Mouse (Mus musculus) right cerebral cortex, postnatal 25 days (tissue): ENCODE data around the gene Ino80e.
A peak's percentile ranks its signal among the peaks of the same experiment; 100 is the strongest.
"Not testable (repeated sequence)": the region's sequence is repeated elsewhere in the genome, so short reads cannot be mapped to it uniquely, and the experiment has no call there.

ENCODE experiments used
- DNase-seq: peaks from one replicate; pipeline ENCODE4 v3.0.0; 2022

Gene Ino80e

DNA sequence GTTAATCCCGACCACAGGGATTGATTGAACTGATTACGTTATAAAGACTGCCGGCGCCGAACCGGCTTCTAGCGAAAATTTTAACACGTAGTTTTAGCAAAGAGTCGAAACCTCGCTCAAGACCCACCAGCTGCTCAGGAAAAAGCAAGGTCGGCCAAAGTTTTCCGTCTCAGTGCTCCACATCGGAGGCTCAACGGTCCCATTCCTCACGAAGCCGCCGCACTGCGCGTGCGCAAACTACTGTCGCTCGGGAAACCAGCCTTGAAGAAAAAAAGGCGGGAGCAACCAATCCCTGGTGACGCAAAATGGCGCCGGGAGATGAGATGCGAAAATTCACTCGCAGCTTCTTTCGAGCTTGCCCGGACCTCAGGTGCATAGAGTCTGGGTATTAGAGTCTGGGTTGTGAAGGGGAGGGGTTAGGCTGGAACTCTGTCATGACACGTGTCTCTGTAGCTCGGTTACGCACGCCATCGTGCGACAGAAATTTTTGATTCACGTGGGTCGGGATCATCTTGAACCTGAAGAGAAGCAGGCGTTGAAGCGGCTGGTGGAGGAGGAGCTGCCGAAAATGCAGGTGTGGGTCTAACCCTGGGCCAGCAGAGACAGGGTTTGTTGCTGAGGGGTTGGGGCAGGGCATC lies at the start of gene Ino80e:
TSS of gene Ino80e (minus strand) at position 231 of the 638 bp plus-strand sequence.
- peak; percentile 92 for DNase-seq

DNA sequence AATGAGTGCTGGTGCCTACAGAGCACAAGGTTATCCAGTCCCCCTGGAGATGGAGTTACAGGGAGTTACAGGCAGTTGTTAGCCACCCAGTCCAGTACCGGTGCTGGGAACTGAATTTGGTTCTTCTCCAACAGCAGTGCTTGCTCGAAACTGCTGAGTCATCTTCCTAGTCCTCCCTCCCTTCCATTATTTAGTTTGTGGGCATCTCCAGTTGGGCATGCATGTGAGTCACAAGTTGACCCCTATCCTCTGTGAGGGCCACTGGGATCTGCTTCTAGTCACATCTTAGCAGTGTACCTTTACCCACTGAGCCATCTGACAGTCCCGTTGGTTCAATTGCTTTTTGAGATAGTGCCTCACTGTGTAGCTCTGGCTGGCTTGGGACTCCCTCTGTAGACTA lies 43.4 kb upstream of the Ino80e start:
- no peak for DNase-seq

DNA sequence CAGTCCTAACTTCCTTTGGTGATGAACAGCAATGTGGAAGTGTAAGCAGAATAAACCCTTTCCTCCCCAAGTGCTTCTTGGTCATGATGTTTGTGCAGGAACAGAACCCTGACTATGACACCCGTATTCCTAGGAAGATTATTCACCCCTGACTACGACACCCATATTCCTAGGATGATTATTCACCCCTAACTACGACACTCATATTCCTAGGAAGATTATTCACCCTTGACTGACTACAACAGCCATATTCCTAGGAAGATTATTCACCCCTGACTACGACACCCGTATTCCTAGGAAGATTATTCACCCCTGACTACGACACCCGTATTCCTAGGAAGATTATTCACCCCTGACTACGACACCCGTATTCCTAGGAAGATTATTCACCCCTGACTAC lies 37.6 kb upstream of the Ino80e start:
- DNase-seq: not testable (repeated sequence)

DNA sequence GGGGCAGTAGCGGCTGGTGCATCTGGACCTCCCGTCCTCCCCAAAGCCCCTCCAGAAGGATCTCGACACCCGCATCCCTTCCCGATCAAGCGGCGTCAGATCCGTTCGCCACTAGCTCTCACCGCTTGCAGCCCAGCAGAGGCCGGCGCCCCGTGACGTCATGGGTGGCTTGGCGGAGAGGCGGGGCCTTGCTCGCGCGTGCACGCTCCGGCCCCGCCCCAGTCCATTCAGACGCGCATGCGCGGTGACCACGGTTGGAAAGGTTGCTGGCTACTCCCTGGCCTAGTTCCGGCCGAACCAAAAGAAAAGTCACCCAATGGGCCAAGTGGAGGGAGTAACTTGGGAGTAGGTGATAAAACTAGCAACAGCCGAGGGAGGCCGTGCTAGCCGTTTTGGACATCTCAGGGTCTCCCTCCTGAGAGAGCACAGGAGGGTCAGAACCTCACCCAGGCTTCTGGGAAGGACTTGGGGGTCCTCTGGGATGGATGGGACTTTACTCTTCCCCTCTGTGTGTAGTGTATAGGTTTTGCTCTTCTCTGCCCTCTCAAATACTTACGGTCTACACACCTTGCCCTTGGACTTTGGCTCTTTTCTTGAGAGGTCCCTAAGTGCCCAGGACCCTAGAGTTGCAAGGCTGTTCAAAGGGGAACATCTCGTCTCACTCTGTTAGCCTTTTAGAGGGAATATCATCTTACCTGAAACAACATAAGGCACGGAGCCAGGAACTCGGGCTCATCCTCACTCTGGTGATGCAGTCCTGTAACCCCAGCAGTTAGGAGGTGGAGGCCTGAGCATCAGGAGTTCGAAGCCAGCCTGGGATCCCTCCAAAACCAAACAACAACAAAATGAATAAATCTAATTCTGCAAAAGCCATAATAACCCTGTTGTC lies 36.2 kb upstream of the Ino80e start:
- DNase-seq: peak; percentile 93

DNA sequence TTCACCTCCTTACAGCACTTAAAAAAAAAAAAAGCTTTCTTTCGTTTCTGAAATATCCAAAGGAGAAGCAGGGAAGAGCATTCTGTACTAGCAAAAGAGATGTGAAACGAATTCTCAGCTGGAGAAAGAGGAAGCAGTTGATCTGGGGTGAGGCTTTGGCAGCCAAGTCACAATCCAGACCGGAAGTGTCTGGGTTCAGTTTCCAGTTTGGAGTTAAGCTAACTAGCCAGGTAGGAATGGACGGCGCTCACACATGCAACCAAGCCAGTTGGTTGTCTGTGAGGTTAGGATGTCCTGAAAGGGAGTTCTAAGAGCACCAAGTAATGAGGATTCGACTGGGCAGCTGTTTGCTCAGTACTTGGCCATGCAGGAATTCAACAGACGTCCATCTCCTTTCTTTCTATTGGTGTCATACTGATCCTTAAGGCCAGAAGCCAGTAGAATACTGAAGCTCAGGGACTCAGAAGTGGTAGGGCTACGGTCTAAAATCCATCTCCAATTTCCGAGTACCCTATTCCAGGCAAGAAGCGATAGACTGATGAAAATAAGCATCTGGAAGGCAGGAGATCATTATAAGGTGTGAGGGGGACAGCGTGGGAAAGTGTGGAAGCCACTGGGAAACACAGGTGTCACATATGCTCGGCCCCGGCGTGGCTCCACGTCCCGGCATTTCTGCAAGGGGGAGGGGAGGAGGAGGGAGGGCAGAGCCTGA lies 35.4 kb upstream of the Ino80e start:
- peak; percentile 19 for DNase-seq

DNA sequence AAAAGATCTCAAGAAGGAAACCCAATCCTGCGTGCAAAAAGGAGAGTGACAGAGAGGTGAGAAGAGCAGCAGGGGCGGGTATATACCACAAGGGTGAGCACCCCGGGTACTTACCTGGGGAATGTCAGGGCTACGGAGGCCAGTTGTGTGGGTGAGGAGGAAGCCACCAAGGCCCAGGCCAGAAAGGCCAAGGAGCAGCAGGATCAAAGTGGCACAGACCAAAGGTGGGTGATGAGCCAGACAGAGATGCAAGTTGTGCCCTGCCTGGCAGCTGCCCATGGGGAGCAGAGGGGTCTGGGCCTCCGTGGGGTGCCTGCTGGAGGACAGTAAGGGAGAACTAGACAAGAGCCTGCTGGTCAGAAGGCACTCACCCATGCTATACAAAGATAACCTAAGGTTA lies 34.7 kb upstream of the Ino80e start:
- no peak for DNase-seq

DNA sequence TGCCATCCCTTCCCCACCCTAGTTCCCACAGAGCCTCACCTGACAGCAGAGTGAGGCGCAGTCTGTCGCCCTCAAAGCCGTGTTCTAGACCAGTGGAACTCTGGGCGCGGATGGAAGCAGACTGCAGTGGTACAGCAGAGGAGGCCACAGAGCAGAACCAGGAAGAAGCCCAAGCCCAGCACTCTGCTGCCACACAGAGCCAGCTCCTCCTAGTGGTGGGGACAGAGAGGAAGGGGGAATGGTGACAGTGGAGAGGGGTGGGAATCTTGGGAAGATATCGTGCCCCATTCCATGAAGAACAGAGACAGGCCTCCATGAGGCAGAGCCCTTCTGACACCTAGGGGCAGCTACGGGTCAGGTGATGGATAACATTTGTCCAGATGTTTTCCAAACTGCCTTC lies 26.7 kb upstream of the Ino80e start:
- DNase-seq: no peak

DNA sequence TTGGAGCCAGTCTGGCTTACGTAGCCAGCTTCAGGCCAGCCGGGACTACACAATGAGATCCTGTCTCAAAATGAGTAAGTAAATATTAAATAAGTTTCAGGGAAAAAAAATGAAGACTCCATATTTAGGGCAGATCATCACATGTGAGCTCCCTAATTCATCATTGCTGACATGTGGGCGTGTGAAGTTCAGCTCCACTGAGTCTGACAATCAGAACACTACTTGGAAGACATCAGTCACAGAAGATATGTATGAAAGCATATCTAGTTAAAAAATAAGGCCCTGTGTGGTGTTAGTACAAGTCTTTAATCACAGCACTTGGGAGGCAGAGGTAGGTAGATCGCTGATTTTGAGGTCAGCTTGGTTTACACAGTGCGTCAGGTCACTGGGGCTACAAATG lies 25.1 kb upstream of the Ino80e start:
- DNase-seq: no peak

DNA sequence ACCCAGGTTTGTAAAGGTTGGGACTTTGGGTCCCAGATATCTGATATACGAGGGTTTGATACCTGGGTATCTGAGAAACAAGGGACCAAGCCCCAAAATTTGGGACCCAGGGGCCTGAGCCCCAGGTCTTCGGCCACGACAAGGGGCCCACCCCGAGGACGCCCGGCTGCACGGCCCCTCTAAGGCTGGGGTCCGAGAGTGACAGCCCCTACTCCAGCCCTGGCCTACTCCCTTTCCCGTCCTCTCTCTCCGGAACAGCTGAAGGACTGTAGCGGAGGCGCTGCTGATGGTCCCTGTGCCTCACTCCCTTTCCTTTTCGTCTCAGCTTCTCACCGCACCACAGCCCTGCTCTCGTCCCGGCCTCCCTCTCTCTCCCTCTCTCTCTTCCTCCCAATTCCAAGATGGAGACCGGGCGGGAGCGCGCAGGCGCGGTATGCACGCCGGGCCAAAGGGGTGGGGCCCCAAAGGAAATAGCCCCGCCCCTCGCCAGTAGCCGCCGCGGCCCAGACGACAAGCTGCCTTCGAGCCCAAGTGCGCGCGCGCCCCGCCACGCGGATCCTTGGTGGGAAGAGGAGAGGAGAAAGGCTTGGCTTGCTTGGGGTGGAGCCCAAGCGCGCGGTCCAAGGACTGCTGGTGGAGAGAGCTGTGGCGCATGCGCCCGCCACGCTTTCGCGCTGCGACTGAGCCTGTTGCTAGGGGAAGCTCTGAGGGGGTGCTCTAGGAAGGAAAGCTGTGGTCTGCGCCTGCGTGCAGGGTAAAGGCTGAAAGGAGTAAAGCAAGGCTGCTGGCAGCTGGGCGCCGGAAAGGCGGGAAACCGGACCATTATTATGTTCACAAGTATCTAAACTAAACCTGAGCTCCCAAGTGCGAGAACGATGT lies 22.3 kb upstream of the Ino80e start, which contains the start of gene Taok2:
TSS of gene Taok2 (minus strand) at position 418 of the 879 bp plus-strand sequence.
- peak; percentile 99 for DNase-seq

DNA sequence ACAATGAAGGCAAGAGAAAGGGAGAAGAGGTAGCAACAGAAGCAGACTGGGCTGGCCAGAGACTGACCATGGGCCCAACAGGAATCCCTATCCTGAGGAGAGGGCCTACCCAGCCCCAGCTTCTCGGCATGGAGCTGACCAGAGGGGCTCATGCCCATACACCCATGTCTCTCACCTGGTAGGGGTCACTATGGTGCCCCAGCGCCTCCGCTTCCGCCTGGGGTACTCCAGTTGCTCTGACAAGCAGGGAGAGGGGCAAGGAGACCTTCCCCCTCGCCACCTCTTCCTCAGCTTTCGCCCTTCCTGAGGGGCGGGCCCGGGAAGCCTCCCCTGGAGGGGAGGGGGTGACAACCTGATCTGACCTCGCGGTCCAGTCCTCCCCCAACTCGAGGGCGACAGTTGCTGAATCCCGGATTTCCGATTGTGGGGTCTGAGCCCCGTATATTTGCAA lies 21.6 kb upstream of the Ino80e start:
- no peak for DNase-seq

DNA sequence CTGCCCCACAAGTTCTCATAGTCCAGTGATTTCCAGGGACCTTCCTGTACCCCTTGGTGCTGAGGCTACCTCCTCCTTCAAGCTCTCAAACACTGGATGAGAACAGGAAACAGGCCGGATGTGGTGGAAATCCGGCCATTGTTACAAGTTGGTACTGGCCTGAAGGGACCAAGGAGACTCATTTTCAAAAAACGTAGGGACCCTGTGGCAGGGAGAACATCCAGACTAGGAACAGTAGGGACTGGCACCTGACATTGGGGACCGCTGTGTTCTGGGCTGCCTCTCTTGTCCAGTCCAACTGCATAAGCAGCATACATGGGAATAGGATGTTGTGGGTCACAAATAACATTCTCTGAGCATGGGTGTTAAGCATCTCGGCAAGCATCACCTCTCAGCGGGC lies 18.9 kb upstream of the Ino80e start:
- DNase-seq: no peak

DNA sequence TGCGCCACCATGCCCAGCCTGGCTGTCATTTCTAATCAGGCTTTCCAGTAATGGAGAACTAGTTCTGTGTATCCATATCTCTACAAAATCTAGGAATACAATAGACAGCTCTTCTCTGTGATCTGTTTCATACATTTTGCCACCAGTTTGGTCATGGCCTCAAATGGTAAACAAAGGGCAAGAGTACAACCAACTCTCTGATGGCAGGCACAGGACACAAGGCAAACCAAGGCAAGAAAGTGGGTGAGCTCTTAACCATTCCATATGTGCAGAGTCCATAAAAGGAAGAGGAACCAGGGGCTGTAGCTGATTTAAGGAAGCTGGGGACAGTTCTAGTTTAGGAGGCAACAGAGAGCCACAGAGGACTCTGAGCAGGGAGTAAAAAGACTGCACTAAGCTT lies 15.1 kb upstream of the Ino80e start:
- DNase-seq: no peak

DNA sequence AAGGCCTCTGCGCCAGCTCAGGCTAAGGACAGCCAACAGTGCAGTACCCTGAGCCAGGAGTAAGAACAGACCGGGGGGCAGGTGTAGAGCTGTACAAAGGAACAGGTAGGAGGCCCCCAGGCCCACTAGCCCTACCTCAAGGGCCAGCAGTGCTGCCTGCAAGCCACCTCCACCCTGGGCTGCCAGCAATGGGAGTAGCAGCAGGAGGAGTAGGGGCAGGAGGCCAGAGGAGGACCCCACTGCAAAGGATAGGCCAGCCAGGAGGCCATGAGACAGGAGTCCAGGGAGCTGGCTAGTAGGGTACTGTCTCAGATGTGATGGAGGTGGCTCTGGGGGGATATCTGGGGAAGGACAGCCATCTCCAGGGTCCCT lies 8.3 kb upstream of the Ino80e start:
- DNase-seq: no peak

DNA sequence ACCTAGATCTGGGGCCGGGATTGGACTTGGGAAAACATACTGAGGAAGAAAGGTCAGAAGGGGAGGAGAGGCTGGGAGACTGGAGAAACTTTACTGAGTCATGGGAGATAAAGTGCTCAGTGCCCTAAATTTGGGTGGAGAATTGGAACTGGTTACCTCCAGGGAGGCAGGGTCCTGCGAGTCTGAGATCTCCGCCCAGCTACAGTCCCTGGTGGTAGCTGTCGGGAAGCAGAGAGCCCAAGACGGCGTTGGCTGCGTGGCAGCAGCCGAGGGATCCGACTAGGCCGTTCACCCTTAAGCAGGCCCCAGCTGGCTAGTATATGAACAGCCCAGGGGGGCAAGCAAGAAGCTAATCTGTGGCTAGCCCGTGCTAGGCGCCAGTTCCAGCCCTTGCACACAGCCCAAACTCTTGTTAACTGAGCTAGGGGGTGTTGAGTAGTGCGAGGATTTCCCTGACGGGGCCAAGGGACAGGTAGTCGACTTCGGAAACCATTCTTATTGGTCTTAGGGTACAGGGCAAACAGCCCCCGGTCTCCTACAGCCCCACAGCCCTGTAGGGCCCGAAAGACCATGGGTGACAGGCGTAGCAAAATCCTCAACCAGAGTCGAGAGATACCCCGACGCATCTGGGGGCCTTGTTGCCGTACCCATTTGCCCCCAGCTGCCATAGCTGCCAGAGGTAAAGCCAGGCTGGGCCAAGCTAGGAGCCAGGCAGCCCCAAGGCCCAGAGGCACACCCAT lies 7.8 kb upstream of the Ino80e start:
- DNase-seq: no peak

DNA sequence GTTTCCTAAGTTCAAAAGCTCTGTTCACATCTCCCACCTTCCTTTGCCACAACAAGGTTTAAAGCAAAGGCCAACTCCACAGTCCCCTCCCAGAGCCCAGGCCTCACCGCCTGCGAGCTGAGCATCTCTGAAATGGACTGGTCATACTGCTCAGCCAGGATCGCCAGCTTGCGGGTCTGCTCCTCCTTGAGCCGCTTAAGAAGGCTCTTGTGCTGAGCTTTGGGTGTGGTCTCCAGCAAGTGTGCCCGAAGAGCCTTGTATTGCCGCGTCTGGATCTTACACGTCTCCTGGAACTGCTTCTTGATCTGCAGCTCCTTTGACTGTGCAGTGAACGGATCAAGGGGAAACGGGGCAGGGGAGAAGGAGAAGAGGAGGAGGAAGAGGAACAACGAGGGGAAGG lies 5.8 kb upstream of the Ino80e start:
- no peak for DNase-seq

DNA sequence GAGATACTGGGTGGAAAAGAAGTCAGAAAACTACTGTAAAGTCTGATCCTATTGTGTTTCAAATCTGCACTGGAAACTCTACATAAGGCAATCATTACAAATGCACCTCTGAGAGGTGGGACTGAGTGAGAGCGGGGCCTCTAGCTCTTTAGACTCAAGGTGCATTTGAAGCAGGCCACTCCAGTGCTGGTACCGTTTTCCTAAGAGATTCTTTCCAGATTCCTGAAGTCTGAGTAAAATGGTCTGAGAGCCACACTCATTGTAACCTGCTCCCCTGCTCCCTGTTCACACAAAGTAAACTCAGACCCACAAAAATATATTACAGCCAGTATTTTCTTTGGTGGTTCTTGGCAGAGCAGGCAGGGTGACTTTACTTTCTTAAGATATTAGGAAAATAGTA lies 5.4 kb upstream of the Ino80e start:
- DNase-seq: no peak

DNA sequence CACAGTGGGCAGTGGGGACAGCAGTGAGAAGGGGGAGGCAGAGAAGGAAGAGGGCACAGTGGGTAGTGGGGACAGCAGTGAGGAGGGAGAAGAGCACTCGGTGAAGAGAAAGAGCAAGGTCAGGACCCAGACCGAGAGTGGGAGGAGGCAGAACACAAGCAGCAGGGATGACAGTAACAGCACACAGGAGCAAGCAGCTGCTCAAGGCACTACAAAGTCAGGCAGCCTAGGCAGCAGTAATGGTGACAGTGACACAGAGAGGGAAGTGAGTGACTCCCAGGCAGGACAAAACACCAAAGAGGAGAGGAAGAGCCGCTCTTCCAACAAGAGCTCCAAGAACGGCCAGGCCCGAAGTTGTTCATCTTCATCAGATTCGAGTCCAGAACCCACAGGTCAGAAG lies 1.6 kb upstream of the Ino80e start:
- no peak for DNase-seq

DNA sequence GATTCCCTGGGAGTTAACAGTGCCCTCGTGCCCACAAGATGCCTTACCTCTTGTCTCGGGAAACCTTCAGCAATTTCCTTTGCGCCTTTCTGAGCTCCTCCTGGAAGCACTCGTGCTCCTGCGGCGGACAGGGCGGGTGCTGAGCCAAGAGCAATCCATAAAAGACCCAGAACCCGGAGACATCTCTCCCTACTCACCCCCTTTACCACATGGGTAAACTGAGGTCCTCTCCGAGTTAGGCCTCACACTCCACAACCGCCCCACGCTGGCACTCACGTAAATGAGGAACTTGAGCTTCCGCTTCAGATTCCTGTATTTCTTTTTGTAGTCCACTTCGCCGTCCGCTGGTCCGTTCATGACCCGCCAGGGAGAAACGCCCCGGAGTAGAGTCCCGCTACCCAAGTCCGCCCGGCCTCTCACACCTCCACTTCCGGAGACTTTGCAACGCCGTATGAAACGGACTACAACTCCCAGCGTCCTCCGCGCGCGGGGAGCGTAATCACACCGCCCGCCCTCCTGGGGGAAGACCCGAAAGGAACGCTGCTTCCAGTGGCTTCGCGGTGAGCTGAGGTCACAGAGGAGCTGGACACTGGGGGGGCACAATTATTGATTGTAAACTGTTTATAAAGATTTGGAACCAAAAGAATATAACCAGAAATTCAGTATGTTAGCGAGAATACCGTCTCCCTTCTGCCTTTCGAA lies 597 bp downstream of the Ino80e start, which contains the start of gene Hirip3:
TSS of gene Hirip3 (plus strand) at position 544 of the 702 bp plus-strand sequence.
- peak; percentile 94 for DNase-seq

DNA sequence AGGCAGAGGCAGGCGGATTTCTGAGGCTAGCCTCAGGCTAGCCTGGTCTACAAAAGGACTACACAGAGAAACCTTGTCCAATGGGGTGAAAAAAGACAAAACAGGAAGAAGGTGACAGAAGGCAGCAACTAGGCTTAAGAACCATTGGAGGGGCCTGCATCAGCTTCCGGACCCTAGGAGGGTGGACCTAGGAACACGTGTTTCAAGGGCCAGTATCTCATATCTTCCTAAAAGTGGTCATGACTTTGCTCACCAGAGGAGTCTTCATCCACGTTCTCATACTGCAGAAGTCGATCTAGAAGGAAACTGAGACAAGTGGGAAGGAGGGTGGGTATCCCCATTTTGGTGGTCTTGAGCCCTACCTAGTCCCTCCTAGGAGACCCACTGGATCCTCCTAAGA lies 1.2 kb downstream of the Ino80e start:
- no peak for DNase-seq

DNA sequence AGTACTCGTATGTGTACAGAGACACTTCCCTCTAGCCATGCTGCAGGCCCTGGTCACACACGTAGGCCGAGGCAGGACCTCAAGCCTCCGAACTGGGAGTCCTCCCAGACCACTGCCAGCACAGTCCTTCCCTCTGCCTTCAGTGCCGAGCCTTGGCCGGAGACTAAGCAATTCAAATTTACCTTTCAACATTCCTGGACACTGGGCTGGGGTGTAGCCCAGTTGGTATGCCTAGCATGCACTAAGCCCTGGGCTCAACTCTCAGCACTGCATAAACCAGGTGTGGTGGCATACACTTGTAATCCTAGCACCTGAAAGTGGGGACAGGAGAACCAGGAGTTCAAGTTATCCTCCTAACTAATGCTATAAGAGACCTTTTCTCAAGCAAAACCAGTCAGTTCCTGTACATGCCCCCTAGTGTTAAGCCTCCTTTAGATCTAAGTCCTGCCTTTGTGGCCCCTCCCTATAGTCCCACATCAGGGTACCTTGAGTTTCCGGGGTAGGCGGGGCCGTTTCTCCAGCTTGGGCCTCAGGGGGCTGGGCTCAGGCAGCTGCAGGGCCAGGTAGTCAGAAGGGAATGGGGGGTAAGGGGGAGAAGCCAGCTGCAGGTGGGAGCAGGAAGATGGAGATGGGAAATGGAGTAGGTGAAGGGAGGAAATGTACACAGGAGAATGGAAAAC lies 5.3 kb downstream of the Ino80e start:
- DNase-seq: no peak

DNA sequence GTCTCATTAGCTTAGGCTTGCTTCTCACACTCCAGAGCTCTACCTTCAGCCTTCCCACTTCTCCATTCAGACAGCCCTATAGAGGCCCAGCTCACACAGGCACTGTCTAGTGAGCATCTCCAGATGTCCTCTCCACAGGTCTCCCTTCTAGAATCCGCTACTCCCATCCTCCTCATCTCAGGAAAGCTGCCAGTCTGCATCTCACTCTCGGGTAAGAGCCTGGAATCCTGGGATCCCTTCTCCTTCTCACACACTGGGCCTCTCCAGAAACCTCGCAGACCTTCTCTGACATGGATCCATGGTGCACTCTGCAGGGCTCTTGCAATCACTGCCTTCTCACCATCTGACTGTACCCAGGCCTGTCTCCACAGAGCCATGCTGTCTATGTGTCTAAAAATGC lies 6.5 kb downstream of the Ino80e start:
- no peak for DNase-seq
